Mouse (Mus musculus) small intestine, adult 2 months (tissue): ENCODE data around the gene Ndufs6.

Experiments used
- CTCF ChIP-seq: fragments of 200-500 bp; IDR thresholded peaks from 2 replicates; pipeline ENCODE4 v1.5.1; 2012; ENCODE audit warnings: low read depth, mild to moderate bottlenecking, control low read depth, inconsistent platforms, low read length, moderate library complexity, mixed read lengths; ENCODE audit not compliant: insufficient replicate concordance, insufficient read length; ENCODE audit errors: extremely low read depth
- POLR2A ChIP-seq: fragments of 200-500 bp; IDR thresholded peaks from 2 replicates; pipeline ENCODE4 v1.6.1; 2012; ENCODE audit warnings: low read depth, mild to moderate bottlenecking, control low read depth, inconsistent platforms, low read length, moderate library complexity

DNA sequence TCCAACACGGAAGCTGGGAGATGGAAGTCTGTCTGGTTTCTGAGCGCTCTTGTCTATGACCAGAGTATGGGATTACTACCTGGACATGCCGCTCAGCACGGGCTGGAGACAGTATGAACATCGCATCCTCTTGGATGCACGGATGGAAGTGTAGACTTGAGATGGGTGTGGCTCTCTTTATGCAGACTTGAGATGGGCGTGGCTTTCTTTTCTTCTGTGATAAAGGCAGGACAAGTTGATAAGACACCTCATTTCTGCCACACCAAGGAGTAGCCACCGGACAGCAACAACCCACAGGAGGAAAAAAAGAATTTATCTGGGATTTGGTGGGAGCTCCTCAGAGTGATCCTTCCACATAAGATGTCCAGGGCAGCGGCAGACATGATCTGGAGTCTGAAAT, 22.4 kb upstream of the Ndufs6 start:
- no peak for TF ChIP-seq POLR2A
- TF ChIP-seq CTCF, result no peak
